20 mouse cellular contexts compared by ENCODE assay signal in the genomic region with DNA sequence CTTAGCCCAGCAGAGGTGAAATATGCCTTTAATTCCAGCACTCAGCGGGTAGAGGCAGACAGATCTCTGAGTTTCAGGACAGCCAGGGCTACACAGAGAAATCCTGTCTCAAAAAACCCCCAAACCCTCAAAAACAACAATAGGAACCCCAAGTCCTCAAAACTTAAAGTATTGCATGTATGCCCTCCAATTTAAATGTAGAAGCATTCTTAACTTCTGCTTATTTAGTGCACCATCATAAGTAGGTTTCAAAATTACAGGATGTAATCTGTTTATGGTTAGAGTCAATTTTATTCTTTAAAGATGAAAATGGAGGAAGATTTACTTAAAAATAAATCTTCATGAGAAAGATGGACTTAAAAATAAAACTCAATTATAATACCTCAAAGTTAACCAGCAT. TPM values are rescaled to one million over a fixed set of nuclear protein-coding genes. Genes with fewer than 3 reads are reported as not detected.
A peak's percentile ranks its signal among the peaks of the same experiment; 100 is the strongest.
DNase-seq lines count a peak whose midpoint lies in the region; ATAC-seq and TF ChIP-seq lines count a peak whose summit lies in the region.
"Had no signal": no experiment of that assay in that cellular context is flagged by ENCODE, and none has a peak within 500 bp of the region (broad histone marks: within the 10 kb centered on the region; RNA-seq: fewer than 3 reads in every experiment).

No protein-coding gene starts in this region.

- H3K27ac ChIP-seq in kidney, adult 2 months (ENCODE audit: insufficient read depth, low read depth, low read length), result peak overlapping the region; percentile 54; the same call in 1 of the 2 replicates
- H3K27ac ChIP-seq in hindbrain, embryonic 10.5 days, result no peak overlapping the region
- H3K27ac ChIP-seq: embryonic facial prominence, embryonic 10.5 days; embryonic facial prominence, embryonic 12.5 days; forebrain, embryonic 13.5 days; forebrain, embryonic 15.5 days had no signal

- WGBS in kidney, adult 2 months, result 84% methylated on average over 1 of the region's 1 CpGs
- 87% methylated on average over 1 of the region's 1 CpGs for whole genome bisulfite sequencing in hindbrain, embryonic 10.5 days

- H3K36me3 ChIP-seq in kidney, adult 2 months (ENCODE audit: control insufficient read depth, insufficient read depth, low read length), result no peaks in the 10 kb centered on the region
- H3K36me3 ChIP-seq in hindbrain, embryonic 10.5 days, result no peaks in the 10 kb centered on the region
- H3K36me3 ChIP-seq: embryonic facial prominence, embryonic 10.5 days; embryonic facial prominence, embryonic 12.5 days; forebrain, embryonic 15.5 days had no signal

- no peak for TF ChIP-seq POLR2A in kidney, adult 2 months (IDR thresholded peaks at IDR 0.05; ENCODE audit: low read depth, low read length)

- H3K9me3 ChIP-seq in hindbrain, embryonic 10.5 days, result no peaks in the 10 kb centered on the region
- H3K9me3 ChIP-seq: embryonic facial prominence, embryonic 10.5 days; embryonic facial prominence, embryonic 12.5 days; forebrain, embryonic 13.5 days; forebrain, embryonic 15.5 days had no signal

- ATAC-seq in granulocyte monocyte progenitor cell, adult 5-6 weeks (replicated peaks; ENCODE audit: poor library complexity, severe bottlenecking), result peak; percentile 57
- ATAC-seq in megakaryocyte, adult 5-6 weeks (ENCODE audit: poor library complexity, severe bottlenecking), result peak; percentile 51; the same call in 1 of the 2 replicates
- ATAC-seq: forebrain, embryonic 13.5 days; forebrain, embryonic 15.5 days; forebrain, postnatal 0 days had no signal

- TF ChIP-seq CTCF in kidney, adult 2 months (conservative IDR thresholded peaks at IDR 0.05; ENCODE audit: insufficient read depth, insufficient read length, low read depth, low read length), result no peak

- H3K27me3 ChIP-seq in kidney, adult 2 months (replicated peaks; ENCODE audit: control insufficient read depth, insufficient read depth, low read length), result no peaks in the 10 kb centered on the region
- H3K27me3 ChIP-seq in hindbrain, embryonic 10.5 days (ENCODE audit: insufficient read depth, poor library complexity, severe bottlenecking), result peaks cover 7% of the 10 kb centered on the region; the same call in 1 of the 2 replicates
- H3K27me3 ChIP-seq: embryonic facial prominence, embryonic 12.5 days; forebrain, embryonic 13.5 days; forebrain, embryonic 15.5 days had no signal

- DNase-seq in kidney, adult 2 months, result no peak
- DNase-seq in kidney, adult 8-10 months, result no peak
- no peak for DNase-seq in embryo, embryonic 10.5 days (ENCODE audit: low spot score)
- no peak for DNase-seq in hindbrain, embryonic 10.5 days (ENCODE audit: low spot score)
- no peak for DNase-seq in adrenal gland, adult 18-20 months (ENCODE audit: low spot score in 2 of 2)
- DNase-seq: adrenal gland, adult 8-10 months; adrenal gland, postnatal 14 days; adrenal gland, postnatal 36 days; cerebellum, adult 11-12 months; cerebellum, adult 2 months; cerebellum, adult 9-10 months; cerebellum, postnatal 10 days; cerebellum, postnatal 25 days; forebrain, postnatal 0 days had no signal

- peaks cover 17% of the 10 kb centered on the region; the same call in 1 of the 2 replicates for H3K4me1 ChIP-seq in kidney, adult 2 months (ENCODE audit: control insufficient read depth, insufficient read depth, low read length)
- H3K4me1 ChIP-seq in hindbrain, embryonic 10.5 days (replicated peaks), result peaks cover 6% of the 10 kb centered on the region; the same call in 1 of the 2 replicates
- H3K4me1 ChIP-seq: forebrain, embryonic 13.5 days had no signal

- H3K4me3 ChIP-seq in kidney, adult 2 months (ENCODE audit: insufficient read depth, low read depth, low read length), result no peak overlapping the region
- H3K4me3 ChIP-seq in hindbrain, embryonic 10.5 days, result no peak overlapping the region
- H3K4me3 ChIP-seq: embryonic facial prominence, embryonic 10.5 days; embryonic facial prominence, embryonic 12.5 days; forebrain, embryonic 13.5 days; forebrain, embryonic 15.5 days had no signal

RNA-seq across cellular contexts. Expression of a gene that starts 40.5 kb away (rescaled TPM):
- polyA plus RNA-seq in kidney, adult 2 months (2012; rRNA removed), result 6.7 and 13.5 TPM in 2 replicates
- 82.1 and 102 TPM in 2 replicates for total RNA-seq in granulocyte monocyte progenitor cell, adult 5-6 weeks (2014; fragmentation: Nextera tagmentation)
- total RNA-seq in granulocyte monocyte progenitor cell, adult 5-6 weeks (2017), result 69.2 and 82.3 TPM in 2 replicates
- total RNA-seq in megakaryocyte, adult 5-6 weeks (2015), result 231 and 298 TPM in 2 replicates
- total RNA-seq in megakaryocyte, adult 5-6 weeks (2017), result 142 and 175 TPM in 2 replicates
- 152 and 154 TPM in 2 replicates for polyA plus RNA-seq in hindbrain, embryonic 10.5 days (2016; fragmentation: Nextera tagmentation; extraction: Ambion mirVana)
- total RNA-seq in adrenal gland, adult 18-20 months (2021), result 10 to 100 TPM; 53.5 to 56.1 TPM
